Mouse (Mus musculus) c-Kit-positive CD71-positive TER-119-negative erythroid progenitor cells, embryonic 14.5 days (primary cell): ENCODE data around the gene Nefh.
A peak's percentile ranks its signal among the peaks of the same experiment; 100 is the strongest.

Experiments
- DNase-seq: peaks from one replicate; pipeline ENCODE4 v3.0.0-alpha.2; 2013; ENCODE audit warnings: low read depth

Nefh gene

GRCm38 (mm10) chr11:4949256-4950044 lies 1.6 kb upstream of the Nefh start:
- no peak for DNase-seq

GRCm38 (mm10) chr11:4948792-4949191 lies 928 bp upstream of the Nefh start:
- no peak for DNase-seq

- DNase-seq = no peak
Measured at GRCm38 (mm10) chr11:4946947-4947812, 684 bp downstream of the Nefh start.

GRCm38 (mm10) chr11:4946530-4946929 lies 1.3 kb downstream of the Nefh start:
- DNase-seq = no peak

- DNase-seq = no peak
Measured at GRCm38 (mm10) chr11:4936243-4936642, 11.6 kb downstream of the Nefh start.

- DNase-seq = no peak
Measured at GRCm38 (mm10) chr11:4931009-4931601, 16.8 kb downstream of the Nefh start.

- DNase-seq = no peak
Measured at GRCm38 (mm10) chr11:4927224-4927623, 20.6 kb downstream of the Nefh start.

- no peak for DNase-seq
Measured at GRCm38 (mm10) chr11:4921751-4922150, 26.1 kb downstream of the Nefh start.

- DNase-seq = no peak
Measured at GRCm38 (mm10) chr11:4921281-4921680, 26.6 kb downstream of the Nefh start.

- peak; percentile 64 for DNase-seq
Measured at GRCm38 (mm10) chr11:4916068-4916467, 31.8 kb downstream of the Nefh start.

- DNase-seq = no peak
Measured at GRCm38 (mm10) chr11:4906231-4906630, 41.6 kb downstream of the Nefh start.

GRCm38 (mm10) chr11:4901956-4902355 lies 45.9 kb downstream of the Nefh start:
- DNase-seq = no peak

GRCm38 (mm10) chr11:4900437-4900836 lies 47.4 kb downstream of the Nefh start:
- DNase-seq = peak; percentile 35

- peak; percentile 76 for DNase-seq
Measured at GRCm38 (mm10) chr11:4894848-4895816, 52.7 kb downstream of the Nefh start, which contains the start of gene Thoc5. TSS of gene Thoc5 (plus strand) at chr11:4895320.
